Comparison of ENCODE assay signal across 11 mouse cellular contexts in genomic region chrX:18461198-18461601, GRCm38 (mm10). TPM values are rescaled to one million over a fixed set of nuclear protein-coding genes. Genes with fewer than 3 reads are reported as not detected.
DNase-seq lines count a peak whose midpoint lies in the region; ATAC-seq and TF ChIP-seq lines count a peak whose summit lies in the region.
"Had no signal": no experiment of that assay in that cellular context is flagged by ENCODE, and none has a peak within 500 bp of the region (broad histone marks: within the 10 kb centered on the region; RNA-seq: fewer than 3 reads in every experiment).

Gene 4930578C19Rik (minus strand): TSS chrX:18461397.

- 68% methylated on average over 8 of the region's 8 CpGs for WGBS in small intestine, adult 2 months
- 86% methylated on average over 8 of the region's 8 CpGs for WGBS in midbrain, embryonic 13.5 days

- no peak within 1 kb of the TSS for H3K9ac ChIP-seq in midbrain, embryonic 13.5 days (replicated peaks)
- H3K9ac ChIP-seq: neural tube, embryonic 13.5 days had no signal

- intact Hi-C loops in heart, postnatal 14 days (cut with DNase I) = no loop called here

- TF ChIP-seq CTCF in layer of hippocampus, adult 2 months (conservative IDR thresholded peaks at IDR 0.05) = no peak
- no peak for TF ChIP-seq CTCF in small intestine, adult 2 months (IDR thresholded peaks at IDR 0.05; ENCODE audit: extremely low read depth, insufficient read length, insufficient replicate concordance, low read depth, low read length)

- no peak for TF ChIP-seq POLR2A in small intestine, adult 2 months (IDR thresholded peaks at IDR 0.05; ENCODE audit: low read depth, low read length)

- no peak for ATAC-seq in midbrain, embryonic 13.5 days

- H3K4me3 ChIP-seq in layer of hippocampus, adult 2 months = no peak within 1 kb of the TSS
- H3K4me3 ChIP-seq in small intestine, adult 2 months (ENCODE audit: low read depth, low read length) = peak within 1 kb of the TSS; percentile 16; the same call in 1 of the 2 replicates
- H3K4me3 ChIP-seq in midbrain, embryonic 13.5 days (replicated peaks) = no peak within 1 kb of the TSS
- H3K4me3 ChIP-seq: neural tube, embryonic 13.5 days had no signal

- H3K27ac ChIP-seq in layer of hippocampus, adult 2 months = peak within 1 kb of the TSS; percentile 48; the same call in 1 of the 2 replicates
- no peak within 1 kb of the TSS for H3K27ac ChIP-seq in small intestine, adult 2 months (ENCODE audit: insufficient read depth, low read depth, low read length)
- no peak within 1 kb of the TSS for H3K27ac ChIP-seq in midbrain, embryonic 13.5 days
- H3K27ac ChIP-seq: macrophage; neural tube, embryonic 13.5 days had no signal

- H3K27me3 ChIP-seq in small intestine, adult 2 months (ENCODE audit: control insufficient read depth, insufficient read depth, low read length) = no peaks in the 10 kb centered on the region
- no peaks in the 10 kb centered on the region for H3K27me3 ChIP-seq in midbrain, embryonic 13.5 days
- H3K27me3 ChIP-seq: neural tube, embryonic 13.5 days had no signal

- no peak within 1 kb of the TSS for H3K4me2 ChIP-seq in midbrain, embryonic 13.5 days (replicated peaks)
- H3K4me2 ChIP-seq: neural tube, embryonic 13.5 days had no signal

- no peak for DNase-seq in layer of hippocampus, adult 2 months (ENCODE audit: low spot score in 2 of 2)
- DNase-seq in layer of hippocampus, postnatal 10 days (ENCODE audit: low spot score in 2 of 2) = no peak
- DNase-seq in heart, postnatal 14 days = peak; percentile 21 to 30
- DNase-seq in kidney, postnatal 36 days = peak; percentile 27 to 37
- no peak for DNase-seq in right cerebral cortex, postnatal 10 days (ENCODE audit: low spot score in 2 of 2)
- DNase-seq: cerebellum, adult 11-12 months; thymus, postnatal 14 days had no signal

- no peaks in the 10 kb centered on the region for H3K36me3 ChIP-seq in small intestine, adult 2 months (ENCODE audit: control insufficient read depth, insufficient read depth, low read length)
- no peaks in the 10 kb centered on the region for H3K36me3 ChIP-seq in midbrain, embryonic 13.5 days
- H3K36me3 ChIP-seq: neural tube, embryonic 13.5 days had no signal

- no peaks in the 10 kb centered on the region for H3K9me3 ChIP-seq in midbrain, embryonic 13.5 days
- H3K9me3 ChIP-seq: neural tube, embryonic 13.5 days had no signal

- no peaks in the 10 kb centered on the region for H3K4me1 ChIP-seq in small intestine, adult 2 months (ENCODE audit: control insufficient read depth, insufficient read depth, insufficient read length, low read length)
- H3K4me1 ChIP-seq in midbrain, embryonic 13.5 days (replicated peaks) = no peaks in the 10 kb centered on the region
- H3K4me1 ChIP-seq: neural tube, embryonic 13.5 days had no signal

RNA-seq across cellular contexts. Expression of gene 4930578C19Rik, which starts in this region (rescaled TPM):
- 1 to 10 TPM in 1 of 2 experiments, under 1 TPM in 1; 0.96 to 1.5 TPM for total RNA-seq in layer of hippocampus, adult 2 months (2021)
- 1 to 10 TPM; 1.9 to 2.2 TPM for total RNA-seq in layer of hippocampus, postnatal 10 days (2021)
- 1 to 10 TPM; 9.0 to 9.7 TPM for total RNA-seq in heart, postnatal 14 days (2021)
- 0.32 and 0.33 TPM in 2 replicates for polyA plus RNA-seq in small intestine, adult 2 months (2012; rRNA removed)
- 0.49 and 0.55 TPM in 2 replicates for polyA plus RNA-seq in midbrain, embryonic 13.5 days (2015; fragmentation: Nextera tagmentation; extraction: Ambion mirVana)
- polyA plus RNA-seq: macrophage had no signal

Comparison
In these comparisons a context has a peak if more than half of its experiments do, and no peak if none do; other contexts are left out.
1. DNase-seq: peak in heart, postnatal 14 days (2 of 2) and kidney, postnatal 36 days (2 of 2); none in layer of hippocampus, adult 2 months (0 of 2), layer of hippocampus, postnatal 10 days (0 of 2) and right cerebral cortex, postnatal 10 days (0 of 2).